Mouse (Mus musculus) adrenal gland, postnatal 36 days (tissue): ENCODE measurements around the gene Esr2. TPM values are rescaled to one million over a fixed set of nuclear protein-coding genes. Genes with fewer than 3 reads are reported as not detected.
"Not testable (repeated sequence)": the region's sequence is repeated elsewhere in the genome, so short reads cannot be mapped to it uniquely, and the experiment has no call there.

Experiments
- DNase-seq, 2 experiments: peaks; one replicate each; pipeline ENCODE4 v3.0.0; 2021; ENCODE audit warnings: mixed read lengths in 1 of 2
- total RNA-seq, 2 experiments: library from RNA; stranded (reverse); gene quantifications; 2 replicates each; pipeline ENCODE4 v1.2.3; 2021

Esr2 gene
- total RNA-seq, 2 experiments from 2014 or later: not detected

DNA sequence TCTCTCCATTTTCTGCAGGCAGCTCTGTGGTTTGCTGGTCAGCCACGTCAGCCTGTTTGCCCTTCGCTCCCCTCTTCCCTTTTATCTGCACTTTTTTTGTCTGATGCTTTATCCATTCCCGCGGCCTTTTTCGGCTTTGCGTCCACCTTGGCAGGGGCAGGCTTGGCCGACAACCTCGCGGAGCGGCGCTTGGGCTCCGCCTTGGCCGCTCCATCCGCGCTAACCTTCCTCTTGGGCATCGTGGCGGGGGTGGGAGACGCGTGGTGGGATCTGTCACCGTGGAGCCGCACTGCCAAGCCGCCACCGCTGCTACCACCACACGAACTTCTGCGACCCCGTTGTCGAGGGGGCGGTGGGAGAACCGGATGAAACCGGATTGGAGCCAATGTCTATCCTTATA is 24.7 kb downstream of the Esr2 start:
- DNase-seq: peak; percentile 17 to 23

GRCm38 (mm10) chr12:76136701-76137100 is 40.4 kb downstream of the Esr2 start:
- no peak for DNase-seq

DNA sequence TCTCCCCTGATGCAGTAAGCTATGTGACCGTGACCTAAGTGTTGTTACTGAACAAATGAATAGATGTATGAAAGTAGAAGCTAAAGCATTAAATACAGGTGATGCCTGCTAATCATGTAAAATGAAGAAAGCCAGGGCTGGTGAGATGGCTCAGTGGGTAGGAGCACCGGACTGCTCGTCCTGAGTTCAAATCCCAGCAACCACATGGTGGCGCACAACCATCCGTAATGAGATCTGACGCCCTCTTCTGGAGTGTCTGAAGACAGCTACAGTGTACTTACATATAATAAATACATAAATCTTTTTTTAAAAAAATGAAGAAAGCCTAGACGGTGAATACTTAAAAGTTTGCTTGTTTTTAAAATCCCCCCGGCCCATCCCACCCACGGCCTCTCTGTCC is 44.0 kb downstream of the Esr2 start:
- DNase-seq: not testable (repeated sequence)

DNA sequence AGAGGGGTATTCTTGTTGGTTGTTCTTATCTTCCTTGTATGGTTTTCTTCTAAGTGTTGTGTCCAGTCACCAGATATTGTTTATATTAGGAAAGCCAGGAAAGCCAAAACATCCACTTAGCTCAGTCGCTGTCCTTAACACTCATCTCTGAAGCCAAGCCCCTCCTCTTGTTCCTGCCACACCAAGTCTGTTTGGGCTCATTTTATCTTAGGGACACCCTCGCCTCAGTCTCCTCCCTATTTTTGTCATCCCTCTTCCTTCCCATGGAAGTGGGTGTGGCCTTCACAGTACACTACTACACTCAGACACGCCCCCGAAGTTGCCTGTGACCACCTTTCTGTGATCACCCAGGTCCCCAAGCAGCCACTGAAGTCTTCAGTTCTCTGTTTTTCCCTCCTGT is 44.5 kb downstream of the Esr2 start:
- DNase-seq: no peak

DNA sequence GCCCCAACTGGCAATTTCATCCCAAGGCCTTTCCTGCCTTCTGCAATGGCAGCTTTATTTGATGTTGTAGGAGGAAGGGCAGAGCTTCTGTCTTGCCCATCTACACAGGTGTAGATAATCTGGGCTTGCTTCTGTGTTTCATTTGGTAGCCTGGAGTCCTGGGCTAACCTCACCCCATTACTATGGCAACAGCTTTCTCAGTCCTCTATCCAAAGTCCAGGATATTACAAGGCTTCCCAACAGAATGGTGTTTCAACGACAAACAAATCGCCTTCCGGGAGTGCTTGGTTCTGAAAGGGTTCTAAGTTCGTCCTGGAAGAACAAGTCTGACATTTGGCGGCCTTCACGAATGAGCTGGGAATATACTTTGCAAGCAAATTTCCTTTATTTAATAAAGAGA is 46.2 kb downstream of the Esr2 start:
- no peak for DNase-seq

GRCm38 (mm10) chr12:76130281-76130680 is 46.8 kb downstream of the Esr2 start:
- peak; percentile 24 to 39 for DNase-seq

- DNase-seq: peak; percentile 53 to 72
These were observed 48.2 kb downstream of the Esr2 start for GRCm38 (mm10) chr12:76128831-76129230.

DNA sequence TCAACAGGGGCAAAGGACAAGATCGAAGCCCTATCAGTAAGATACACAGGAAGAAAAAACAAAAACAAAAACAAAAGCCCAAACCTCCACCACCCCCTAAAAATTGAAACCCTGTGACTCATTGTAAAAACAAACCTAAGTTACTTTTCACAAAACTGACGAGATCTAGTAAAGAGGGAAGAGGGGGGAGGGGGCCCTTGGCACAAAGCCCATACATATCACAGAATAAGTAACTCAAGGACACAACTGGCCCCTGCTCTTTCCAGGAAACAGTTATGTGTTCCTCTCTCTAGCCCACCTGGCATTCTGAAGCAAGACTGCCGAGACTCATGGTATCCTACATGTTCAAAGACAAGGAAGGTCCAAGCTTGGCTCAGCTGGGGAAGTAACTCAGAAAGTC is 48.8 kb downstream of the Esr2 start:
- no peak for DNase-seq

GRCm38 (mm10) chr12:76123223-76123622 is 53.8 kb downstream of the Esr2 start:
- no peak for DNase-seq

DNA sequence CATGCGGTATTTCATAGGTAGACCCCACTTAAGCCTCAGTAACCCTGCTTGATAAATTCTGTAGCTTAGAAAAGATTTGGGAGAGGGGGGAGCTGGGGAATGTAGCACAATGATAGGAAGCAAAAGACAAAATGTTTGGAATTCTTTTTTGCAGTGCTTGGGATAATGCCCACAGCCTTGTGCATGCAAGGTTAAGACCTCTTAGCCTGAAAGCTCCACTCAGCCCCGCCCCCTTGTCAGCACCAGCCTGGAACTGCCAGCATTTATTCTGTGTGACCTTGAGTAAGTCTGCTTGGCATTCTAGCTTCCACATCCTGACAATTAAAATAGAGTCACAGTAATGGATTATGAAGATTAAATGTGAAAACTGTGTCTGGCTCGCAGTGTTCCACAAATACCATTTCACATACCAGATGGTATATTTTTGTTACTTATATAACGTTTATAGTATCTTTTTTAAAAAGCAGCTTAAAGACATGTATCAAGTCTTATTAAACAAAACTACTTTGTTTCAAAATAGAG is 59.4 kb downstream of the Esr2 start:
- peak; percentile 65 to 75 for DNase-seq

DNA sequence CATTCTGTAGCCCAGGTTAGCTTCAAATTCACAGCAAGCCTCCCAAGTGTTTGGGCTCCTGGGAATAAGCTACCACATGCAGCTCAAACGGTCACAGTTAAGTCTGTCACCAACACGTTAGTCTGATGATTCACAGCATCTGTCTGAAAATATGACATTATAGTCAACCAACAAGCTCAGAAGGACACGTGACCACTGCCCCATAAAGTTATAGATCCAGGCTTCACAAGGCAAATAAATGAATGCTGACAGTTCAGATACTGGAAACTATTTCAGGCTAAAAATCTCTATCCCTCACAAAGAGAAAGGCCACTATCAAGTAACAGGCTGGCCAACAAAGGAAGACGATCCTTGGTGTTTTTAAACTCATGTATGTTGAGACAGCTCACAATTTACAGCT is 60.5 kb downstream of the Esr2 start:
- no peak for DNase-seq

- DNase-seq: no peak
These were observed 66.0 kb downstream of the Esr2 start for GRCm38 (mm10) chr12:76111046-76111445.

DNA sequence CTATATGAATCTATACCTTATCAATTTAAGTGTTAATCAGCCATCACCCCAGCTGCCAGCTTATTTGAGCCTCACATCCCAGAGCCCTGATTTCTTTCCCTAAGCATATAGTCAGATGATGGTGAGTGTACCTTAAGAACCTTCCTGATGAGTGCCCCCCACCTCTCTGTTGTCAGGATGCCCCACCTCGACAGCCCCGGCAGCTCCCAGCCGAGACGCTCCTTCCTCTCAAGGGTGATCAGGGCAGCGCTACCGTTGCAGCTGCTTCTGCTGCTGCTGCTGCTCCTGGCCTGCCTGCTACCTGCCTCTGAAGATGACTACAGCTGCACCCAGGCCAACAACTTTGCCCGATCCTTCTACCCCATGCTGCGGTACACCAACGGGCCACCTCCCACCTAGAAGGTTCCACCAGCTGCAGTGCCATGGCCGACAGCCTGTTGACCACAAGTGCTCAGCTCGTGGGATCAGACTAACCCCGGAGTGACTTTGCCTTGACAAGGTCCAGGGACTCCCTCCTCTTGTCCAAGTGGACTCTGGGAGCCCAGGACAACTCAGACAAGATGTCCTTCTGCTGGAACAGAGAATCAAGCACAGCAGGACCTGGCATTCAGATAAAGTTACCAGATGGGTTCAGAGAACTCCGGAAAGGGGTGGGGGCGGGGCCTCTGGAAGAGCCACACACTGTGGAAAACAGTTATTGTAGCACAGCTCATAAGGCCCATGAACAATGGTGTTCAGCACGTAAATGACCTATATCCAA is 67.2 kb downstream of the Esr2 start:
- DNase-seq: no peak

DNA sequence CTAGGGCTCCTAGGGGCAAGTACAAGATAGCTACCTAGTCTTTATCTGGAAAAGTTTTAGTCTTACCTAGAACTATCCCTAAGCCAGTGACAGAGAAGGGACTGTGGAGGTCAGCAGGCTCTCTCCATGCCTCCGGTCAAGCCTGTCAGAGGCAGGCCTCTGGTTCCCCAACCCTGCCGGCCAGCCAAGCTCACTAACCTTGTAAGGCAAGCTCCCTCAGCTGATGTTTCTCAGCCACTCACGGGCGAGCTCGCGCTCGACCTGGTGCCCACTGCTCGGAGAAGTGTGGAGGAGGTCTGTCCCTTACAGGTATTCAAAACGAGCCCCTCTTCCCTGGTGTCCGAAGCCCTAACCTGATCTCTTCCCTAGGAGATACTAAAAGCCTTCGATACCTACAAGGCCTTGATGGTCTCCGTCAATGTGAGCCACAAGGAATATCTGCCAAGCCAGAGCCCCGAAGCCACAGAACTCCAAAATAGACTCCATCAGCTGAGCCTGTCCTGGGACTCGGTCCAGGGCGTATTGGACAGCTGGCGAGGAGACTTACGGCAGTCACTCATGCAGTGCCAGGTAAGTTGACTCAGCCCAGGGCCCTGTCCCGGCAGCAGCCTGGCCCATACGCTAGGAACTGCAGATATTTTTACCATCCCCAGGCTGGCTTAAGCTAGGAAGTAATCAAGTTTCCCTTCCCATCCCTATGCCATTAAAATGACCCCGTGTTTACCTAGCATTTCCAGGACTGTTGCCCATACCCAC is 72.3 kb downstream of the Esr2 start:
- no peak for DNase-seq

DNA sequence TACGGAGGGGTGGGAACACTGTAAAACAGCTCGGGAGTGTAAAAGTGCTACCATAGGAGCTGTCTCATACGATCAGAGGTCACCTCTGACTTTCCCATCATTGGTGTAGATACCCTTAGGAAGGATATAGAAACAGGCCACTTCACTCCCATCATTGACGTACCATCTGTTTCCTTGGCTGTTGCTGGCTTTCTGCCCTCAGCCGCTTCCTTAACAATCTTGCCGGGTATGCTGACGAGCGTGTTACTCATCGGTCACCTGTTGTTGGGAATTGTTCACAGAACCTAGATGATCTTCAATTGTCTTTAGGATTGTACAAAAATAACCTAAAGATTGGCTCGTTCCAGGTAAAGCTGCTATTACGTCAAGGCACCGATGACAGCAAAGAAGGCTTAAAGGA is 74.4 kb downstream of the Esr2 start:
- DNase-seq: no peak

DNA sequence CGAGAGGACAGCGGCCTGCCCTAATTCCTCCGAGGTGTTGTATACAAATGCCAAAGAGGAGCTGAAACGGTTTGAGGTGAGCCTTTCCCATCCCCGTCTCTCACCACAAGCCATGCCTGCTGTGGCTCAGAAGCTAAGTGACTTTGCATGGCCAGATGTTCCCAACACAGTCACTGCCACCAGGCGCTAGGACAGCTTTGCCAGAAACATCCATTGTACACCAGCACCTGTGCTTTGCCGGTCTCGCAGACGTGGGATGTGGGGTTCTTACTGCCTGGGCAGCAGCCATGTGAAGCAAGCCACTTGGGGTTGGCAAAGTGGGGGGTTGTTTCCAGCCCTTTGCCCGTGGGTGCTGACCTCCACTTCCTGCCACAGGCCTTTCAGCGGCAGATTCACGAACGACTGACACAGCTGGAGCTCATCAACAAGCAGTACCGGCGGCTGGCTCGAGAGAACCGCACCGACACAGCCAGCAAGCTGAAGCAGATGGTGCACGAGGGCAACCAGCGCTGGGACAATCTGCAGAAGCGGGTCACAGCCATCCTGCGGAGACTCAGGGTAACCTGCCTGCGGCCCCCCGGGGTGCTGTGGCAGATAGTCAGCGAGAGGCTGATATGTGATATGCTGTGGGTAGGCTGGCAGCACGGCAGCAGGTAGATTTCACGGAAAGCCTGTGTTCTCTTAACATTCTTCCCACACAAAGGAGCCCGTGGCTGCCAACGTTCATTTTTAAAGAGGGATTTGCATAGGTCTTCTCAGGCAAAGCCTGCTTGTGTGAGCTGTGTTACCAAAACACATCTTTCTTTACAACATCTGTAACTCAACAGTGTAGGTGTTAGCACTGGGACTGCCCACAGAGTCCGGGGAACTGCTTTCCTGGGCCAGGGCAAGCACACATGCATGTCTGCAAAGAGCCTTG is 81.7 kb downstream of the Esr2 start:
- DNase-seq: no peak

DNA sequence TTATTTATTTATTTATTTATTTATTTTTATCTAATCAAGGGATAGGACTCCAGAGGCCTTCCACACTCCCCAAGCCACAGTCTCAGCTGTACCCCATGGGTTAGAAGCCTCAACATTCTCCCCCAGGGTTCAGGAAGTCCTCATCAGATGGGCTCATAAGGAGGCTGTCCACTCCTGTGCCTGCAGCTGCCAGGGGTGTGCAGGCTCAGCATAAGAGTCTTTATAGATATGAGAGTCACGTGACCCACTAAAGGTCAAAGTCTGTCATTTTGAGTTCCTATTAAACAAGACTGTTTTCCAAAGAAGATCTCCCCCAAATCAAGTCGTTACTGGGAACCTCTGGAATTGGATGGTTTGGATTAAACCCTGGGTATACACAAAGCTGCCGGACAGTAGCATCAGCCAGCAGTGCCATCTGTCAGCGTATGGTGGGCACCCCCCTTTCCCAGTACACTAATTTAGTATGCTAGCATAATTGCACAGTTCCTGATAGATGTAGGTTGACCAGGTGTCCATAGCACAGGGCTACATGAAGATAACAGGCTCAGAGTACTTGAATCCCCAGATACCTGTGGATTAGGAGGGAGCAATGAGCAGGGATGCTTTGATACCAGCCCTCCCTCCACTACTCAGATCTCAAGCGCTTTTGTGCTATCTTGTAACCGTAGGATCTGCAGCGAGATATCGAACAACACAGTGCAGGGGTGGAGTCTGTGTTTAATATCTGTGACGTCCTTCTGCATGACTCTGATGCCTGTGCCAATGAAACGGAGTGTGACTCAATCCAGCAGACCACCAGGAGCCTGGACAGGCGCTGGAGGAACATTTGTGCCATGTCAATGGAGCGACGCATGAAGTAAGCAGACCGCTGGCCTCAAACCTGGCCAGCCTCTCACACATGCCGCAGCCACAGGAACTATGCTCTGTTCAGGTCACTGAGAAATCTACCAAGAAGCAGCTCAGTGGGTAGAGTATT is 83.2 kb downstream of the Esr2 start:
- no peak for DNase-seq

GRCm38 (mm10) chr12:76092789-76093466 is 84.1 kb downstream of the Esr2 start:
- no peak for DNase-seq

DNA sequence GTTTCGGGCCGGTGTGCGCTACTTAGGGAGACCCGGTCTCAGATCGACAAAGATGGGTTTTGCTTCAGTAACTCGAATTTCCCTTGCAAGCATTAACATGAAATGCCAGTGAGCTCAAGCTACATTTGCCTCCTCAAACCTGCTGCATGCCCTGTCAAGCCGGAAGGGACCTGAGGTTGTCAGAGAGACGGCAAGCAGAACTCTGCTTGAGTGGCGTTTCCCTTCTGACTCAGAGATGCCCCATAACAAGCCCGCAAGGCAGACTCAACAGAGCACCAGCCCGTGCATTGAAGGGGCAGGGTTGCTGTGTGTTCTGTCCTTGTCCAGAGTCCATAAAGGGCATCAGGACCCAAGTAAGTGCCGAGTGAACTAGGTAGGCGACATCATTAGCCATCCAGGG is 90.0 kb downstream of the Esr2 start:
- DNase-seq: no peak
